Mouse (Mus musculus): Measurements from ENCODE around the gene Polh. TPM values are rescaled to one million over a fixed set of nuclear protein-coding genes. Genes with fewer than 3 reads are reported as not detected.

Gene Polh
- total RNA-seq, 1 experiment, result 11.8 TPM

DNA sequence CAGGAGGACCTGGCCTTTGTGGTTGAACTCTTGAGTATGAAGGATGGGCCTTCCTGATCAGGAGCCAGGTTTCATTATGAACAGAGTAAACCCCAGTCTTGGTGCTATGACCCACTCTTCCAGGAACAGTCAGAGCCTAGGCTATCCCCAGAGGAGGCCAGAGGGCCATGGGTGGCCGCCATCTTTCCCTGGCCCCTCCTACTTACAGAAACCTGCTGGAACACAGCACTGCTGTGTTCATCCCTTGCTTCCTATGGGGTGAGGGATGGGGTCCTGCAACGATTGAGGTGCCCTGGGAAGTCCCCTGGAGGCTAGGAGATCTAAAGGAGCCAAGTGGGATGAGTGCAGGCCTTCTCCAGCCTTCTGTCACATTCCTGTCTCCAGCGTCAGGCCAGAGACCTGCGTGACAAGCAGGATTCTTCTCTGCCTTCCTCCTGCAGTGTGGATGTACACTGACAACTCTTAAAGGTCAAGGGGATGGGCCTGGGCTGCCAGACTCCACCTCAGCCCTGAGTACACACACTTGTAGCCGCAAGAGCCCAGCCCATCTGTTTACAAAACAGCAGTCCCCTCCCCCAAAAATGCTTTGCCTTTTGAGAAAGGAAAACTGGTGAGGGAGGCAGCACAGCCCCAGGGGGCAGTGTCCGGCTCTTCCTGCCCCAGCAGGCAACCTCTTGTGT, 74.5 kb downstream of the Polh start:
- Histone ChIP-seq H3K27ac (ENCODE audit: insufficient read depth, low read depth, low read length, poor library complexity, severe bottlenecking) (no peak overlapping the region), H3K36me3 (ENCODE audit: control insufficient read depth, insufficient read depth, low read length, poor library complexity, severe bottlenecking) (peaks cover 59% of the 10 kb centered on the region), H3K4me1 (ENCODE audit: control insufficient read depth in 2 of 2, insufficient read depth in 2 of 2, low read length in 2 of 2, poor library complexity in 1 of 2) (peaks cover 0 to 8% of the 10 kb centered on the region in 2 experiments; a peak in 1 of 4 replicates), H3K9ac (ENCODE audit: insufficient read depth, low read depth, low read length, poor library complexity, severe bottlenecking) (no peak overlapping the region), H3K4me3 (ENCODE audit: insufficient read depth in 1 of 2, low read depth in 1 of 2, low read length in 2 of 2, poor library complexity in 1 of 2, severe bottlenecking in 1 of 2) (no peak overlapping the region), H3K9me3 (ENCODE audit: control insufficient read depth, insufficient read depth, low read depth, low read length) (no peaks in the 10 kb centered on the region)
- in situ Hi-C loops (cut with MboI; ENCODE audit: low sequenced_read_pairs in 2 of 2, unreplicated experiment in 2 of 2), result no loop called here
- no peak for DNase-seq (ENCODE audit: low read depth, low spot score)
- no peak for TF ChIP-seq MAFK (IDR thresholded peaks at IDR 0.05; ENCODE audit: insufficient read depth, low read depth, low read length)
- no peak for TF ChIP-seq ZC3H11A (IDR thresholded peaks at IDR 0.05; ENCODE audit: borderline replicate concordance, low read depth, low read length)
- TF ChIP-seq HCFC1 (IDR thresholded peaks at IDR 0.05; ENCODE audit: borderline replicate concordance, insufficient read depth, low read length), result no peak
- no peak for TF ChIP-seq ZNF384 (IDR thresholded peaks at IDR 0.05; ENCODE audit: low read depth, low read length)
- no peak for TF ChIP-seq CHD2 (IDR thresholded peaks at IDR 0.05; ENCODE audit: low read depth, low read length)

DNA sequence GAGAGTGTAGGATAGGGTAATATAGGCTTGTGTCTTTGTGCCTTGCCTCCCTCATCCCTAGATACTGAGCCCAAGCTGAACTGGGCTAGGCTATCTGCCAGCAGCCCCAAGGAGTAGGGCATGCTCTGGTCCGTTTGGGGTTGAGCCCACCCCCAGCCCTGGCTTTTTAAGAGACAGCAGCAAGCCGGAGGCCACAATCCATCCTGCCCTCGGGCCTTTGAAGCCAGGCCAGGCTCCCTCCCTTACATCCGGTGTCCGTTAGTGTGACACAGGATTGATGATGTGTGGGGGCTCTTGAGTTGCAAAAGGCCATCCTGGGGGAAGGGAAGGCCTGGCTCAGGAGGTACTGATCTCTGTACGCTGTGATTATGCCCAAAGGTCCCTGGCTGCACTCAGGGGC, 75.8 kb downstream of the Polh start:
- H3K36me3 ChIP-seq (ENCODE audit: control insufficient read depth, insufficient read depth, low read length, poor library complexity, severe bottlenecking), result peaks cover 66% of the 10 kb centered on the region
- no peak overlapping the region for H3K27ac ChIP-seq (ENCODE audit: insufficient read depth, low read depth, low read length, poor library complexity, severe bottlenecking)
- no peaks in the 10 kb centered on the region for H3K9me3 ChIP-seq (ENCODE audit: control insufficient read depth, insufficient read depth, low read depth, low read length)
- no peak for TF ChIP-seq CHD2 (IDR thresholded peaks at IDR 0.05; ENCODE audit: low read depth, low read length)
- TF ChIP-seq ZNF384 (IDR thresholded peaks at IDR 0.05; ENCODE audit: low read depth, low read length), result no peak
- no peak for TF ChIP-seq MAFK (IDR thresholded peaks at IDR 0.05; ENCODE audit: insufficient read depth, low read depth, low read length)
- no peak for TF ChIP-seq ZC3H11A (IDR thresholded peaks at IDR 0.05; ENCODE audit: borderline replicate concordance, low read depth, low read length)
- TF ChIP-seq HCFC1 (IDR thresholded peaks at IDR 0.05; ENCODE audit: borderline replicate concordance, insufficient read depth, low read length), result no peak
- H3K4me3 ChIP-seq (ENCODE audit: insufficient read depth in 1 of 2, low read depth in 1 of 2, low read length in 2 of 2, poor library complexity in 1 of 2, severe bottlenecking in 1 of 2), result no peak overlapping the region
- H3K9ac ChIP-seq (ENCODE audit: insufficient read depth, low read depth, low read length, poor library complexity, severe bottlenecking), result no peak overlapping the region
- peaks cover 0 to 5% of the 10 kb centered on the region in 2 experiments; a peak in 1 of 4 replicates for H3K4me1 ChIP-seq (ENCODE audit: control insufficient read depth in 2 of 2, insufficient read depth in 2 of 2, low read length in 2 of 2, poor library complexity in 1 of 2)
- no peak for DNase-seq (ENCODE audit: low read depth, low spot score)
- in situ Hi-C loops (cut with MboI; ENCODE audit: low sequenced_read_pairs in 2 of 2, unreplicated experiment in 2 of 2), result no loop called here

DNA sequence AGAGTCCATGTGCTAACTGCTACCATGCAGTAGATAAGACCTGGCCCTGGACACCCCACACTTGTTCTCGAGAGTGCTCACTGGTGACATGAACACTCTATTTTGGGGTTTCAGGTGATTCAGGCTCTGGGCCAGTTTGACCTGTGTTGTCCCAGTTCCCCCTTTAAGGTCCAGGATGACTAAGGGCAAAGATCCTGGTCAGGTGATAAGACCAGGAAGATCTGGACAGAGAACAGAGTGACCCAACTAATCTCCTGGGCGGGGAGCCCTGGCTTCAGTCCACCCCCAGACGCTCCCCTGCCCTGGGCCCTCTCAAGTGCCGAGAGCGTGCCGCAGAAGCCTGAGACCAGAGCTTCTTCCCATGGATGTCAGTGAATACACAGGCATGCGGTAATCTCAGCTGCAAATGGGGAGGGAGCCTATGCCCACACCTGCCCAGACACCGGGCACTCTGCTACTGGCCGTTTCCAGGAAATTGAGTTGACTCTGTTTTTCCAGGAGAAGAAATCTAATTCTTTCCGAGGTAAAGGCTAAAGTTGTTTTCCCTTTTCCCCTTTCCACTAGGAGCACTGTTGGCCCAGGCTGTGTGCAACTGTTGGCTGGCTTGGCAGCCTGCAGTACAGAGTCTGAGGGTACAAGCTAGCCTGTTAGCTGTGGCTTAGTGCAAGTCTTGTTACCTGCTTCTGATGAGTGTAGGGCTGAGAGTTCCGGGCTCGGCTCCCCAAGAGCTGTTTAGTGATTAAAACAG, 78.3 kb downstream of the Polh start:
- H3K27ac ChIP-seq (ENCODE audit: insufficient read depth, low read depth, low read length, poor library complexity, severe bottlenecking), result no peak overlapping the region
- peaks cover 71% of the 10 kb centered on the region for H3K36me3 ChIP-seq (ENCODE audit: control insufficient read depth, insufficient read depth, low read length, poor library complexity, severe bottlenecking)
- TF ChIP-seq HCFC1 (IDR thresholded peaks at IDR 0.05; ENCODE audit: borderline replicate concordance, insufficient read depth, low read length) (no peak), ZC3H11A (IDR thresholded peaks at IDR 0.05; ENCODE audit: borderline replicate concordance, low read depth, low read length) (no peak), MAFK (IDR thresholded peaks at IDR 0.05; ENCODE audit: insufficient read depth, low read depth, low read length) (no peak), CHD2 (IDR thresholded peaks at IDR 0.05; ENCODE audit: low read depth, low read length) (no peak), ZNF384 (IDR thresholded peaks at IDR 0.05; ENCODE audit: low read depth, low read length) (no peak)
- no peaks in the 10 kb centered on the region for H3K9me3 ChIP-seq (ENCODE audit: control insufficient read depth, insufficient read depth, low read depth, low read length)
- no peak overlapping the region for H3K4me3 ChIP-seq (ENCODE audit: insufficient read depth in 1 of 2, low read depth in 1 of 2, low read length in 2 of 2, poor library complexity in 1 of 2, severe bottlenecking in 1 of 2)
- H3K4me1 ChIP-seq (ENCODE audit: control insufficient read depth in 2 of 2, insufficient read depth in 2 of 2, low read length in 2 of 2, poor library complexity in 1 of 2), result peaks cover 0 to 5% of the 10 kb centered on the region in 2 experiments; a peak in 1 of 4 replicates
- DNase-seq (ENCODE audit: low read depth, low spot score), result no peak
- no peak overlapping the region for H3K9ac ChIP-seq (ENCODE audit: insufficient read depth, low read depth, low read length, poor library complexity, severe bottlenecking)
- in situ Hi-C loops (cut with MboI; ENCODE audit: low sequenced_read_pairs in 2 of 2, unreplicated experiment in 2 of 2), result no loop called here

DNA sequence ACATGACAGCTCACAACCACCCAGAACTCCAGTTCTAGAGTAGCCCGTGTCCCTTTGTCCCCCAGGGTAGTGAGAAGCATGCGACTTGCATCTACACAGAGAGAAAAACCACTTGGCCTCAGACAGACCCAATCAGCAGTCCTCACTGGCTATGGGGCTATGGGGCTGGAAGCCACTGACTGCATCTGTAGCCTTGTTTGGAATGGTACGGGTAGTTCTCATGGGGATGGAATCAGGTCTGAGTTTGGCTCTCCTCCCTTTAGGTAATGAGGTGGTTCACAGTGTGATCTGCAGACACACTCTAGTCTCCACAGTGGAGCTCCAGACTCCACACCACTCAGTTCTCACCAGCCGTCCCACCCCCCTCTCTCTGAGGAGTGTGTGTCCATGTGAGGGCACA, 79.2 kb downstream of the Polh start:
- Histone ChIP-seq H3K9me3 (ENCODE audit: control insufficient read depth, insufficient read depth, low read depth, low read length) (no peaks in the 10 kb centered on the region), H3K4me1 (ENCODE audit: control insufficient read depth in 2 of 2, insufficient read depth in 2 of 2, low read length in 2 of 2, poor library complexity in 1 of 2) (peaks cover 0 to 3% of the 10 kb centered on the region in 2 experiments; a peak in 1 of 4 replicates), H3K27ac (ENCODE audit: insufficient read depth, low read depth, low read length, poor library complexity, severe bottlenecking) (no peak overlapping the region), H3K9ac (ENCODE audit: insufficient read depth, low read depth, low read length, poor library complexity, severe bottlenecking) (no peak overlapping the region), H3K4me3 (ENCODE audit: insufficient read depth in 1 of 2, low read depth in 1 of 2, low read length in 2 of 2, poor library complexity in 1 of 2, severe bottlenecking in 1 of 2) (no peak overlapping the region), H3K36me3 (ENCODE audit: control insufficient read depth, insufficient read depth, low read length, poor library complexity, severe bottlenecking) (peaks cover 71% of the 10 kb centered on the region)
- no peak for DNase-seq (ENCODE audit: low read depth, low spot score)
- in situ Hi-C loops (cut with MboI; ENCODE audit: low sequenced_read_pairs in 2 of 2, unreplicated experiment in 2 of 2), result no loop called here
- TF ChIP-seq ZC3H11A (IDR thresholded peaks at IDR 0.05; ENCODE audit: borderline replicate concordance, low read depth, low read length) (no peak), MAFK (IDR thresholded peaks at IDR 0.05; ENCODE audit: insufficient read depth, low read depth, low read length) (no peak), ZNF384 (IDR thresholded peaks at IDR 0.05; ENCODE audit: low read depth, low read length) (no peak), HCFC1 (IDR thresholded peaks at IDR 0.05; ENCODE audit: borderline replicate concordance, insufficient read depth, low read length) (no peak), CHD2 (IDR thresholded peaks at IDR 0.05; ENCODE audit: low read depth, low read length) (no peak)
